Mouse (Mus musculus) limb, embryonic 15.5 days (tissue): ENCODE data around the gene Ythdf2. TPM values are rescaled to one million over a fixed set of nuclear protein-coding genes. Genes with fewer than 3 reads are reported as not detected.
"Not testable (repeated sequence)": the region's sequence is repeated elsewhere in the genome, so short reads cannot be mapped to it uniquely, and the experiment has no call there.

Experiments used
- ATAC-seq: fragments of 200-750 bp; cut with Nextera tagmentation; 2 replicates; pipeline ENCODE4 v1.8.0; 2017; ENCODE audit warnings: low read depth, moderate TSS enrichment; ENCODE audit not compliant: insufficient number of reproducible peaks, low FRiP score, low TSS enrichment
- H3K27ac ChIP-seq: fragments of 300-500 bp; sonication (generic); 2 replicates; pipeline ENCODE4 v1.5.1; 2015; ENCODE audit warnings: moderate library complexity, mild to moderate bottlenecking, inconsistent platforms
- H3K27me3 ChIP-seq: fragments of 300-500 bp; sonication (generic); 2 replicates; pipeline ENCODE4 v1.6.1; 2015; ENCODE audit warnings: inconsistent platforms
- H3K36me3 ChIP-seq: fragments of 300-500 bp; sonication (generic); 2 replicates; pipeline ENCODE4 v1.6.1; 2015; ENCODE audit warnings: inconsistent platforms
- H3K4me1 ChIP-seq: fragments of 300-500 bp; sonication (generic); 2 replicates; pipeline ENCODE4 v1.6.1; 2015; ENCODE audit warnings: inconsistent platforms
- H3K4me2 ChIP-seq: fragments of 300-500 bp; sonication (generic); 2 replicates; pipeline ENCODE4 v1.6.1; 2015; ENCODE audit warnings: mild to moderate bottlenecking, inconsistent platforms
- H3K4me3 ChIP-seq: fragments of 300-500 bp; sonication (generic); 2 replicates; pipeline ENCODE4 v1.5.1; 2015; ENCODE audit warnings: mild to moderate bottlenecking, inconsistent platforms
- H3K9ac ChIP-seq: fragments of 300-500 bp; sonication (generic); 2 replicates; pipeline ENCODE4 v1.6.1; 2015; ENCODE audit warnings: inconsistent platforms
- H3K9me3 ChIP-seq: fragments of 300-500 bp; sonication (generic); 2 replicates; pipeline ENCODE4 v1.6.1; 2016; ENCODE audit warnings: inconsistent platforms
- WGBS: fragments of 180-500 bp; shearing (Covaris S2); methylation state at CpG from one replicate; pipeline ENCODE4 v1.1.7; 2015; 5-methylcytosine and 5-hydroxymethylcytosine counted together
- polyA plus RNA-seq: library from polyadenylated mRNA; unstranded; fragments of >200 nt; fragmentation: Nextera tagmentation; extraction: Ambion mirVana; gene quantifications from 2 replicates; pipeline ENCODE4 v1.2.1, GENCODE M21; 2015

Ythdf2 gene
- polyA plus RNA-seq, 1 experiment from 2014 or later = 96.7 TPM

- Histone ChIP-seq H3K4me2 (no peak overlapping the region), H3K27me3 (no peaks in the 10 kb centered on the region)
Measured at GRCm38 (mm10) chr4:132240367-132240766, 28.3 kb upstream of the Ythdf2 start.

GRCm38 (mm10) chr4:132238356-132238755 lies 26.3 kb upstream of the Ythdf2 start:
- peaks cover 84% of the 10 kb centered on the region for H3K36me3 ChIP-seq
- no peak overlapping the region for H3K27ac ChIP-seq
- no peaks in the 10 kb centered on the region for H3K9me3 ChIP-seq
- H3K4me3 ChIP-seq = no peak overlapping the region
- H3K9ac ChIP-seq = no peak overlapping the region
- no peak for ATAC-seq
- no peaks in the 10 kb centered on the region for H3K4me1 ChIP-seq
- WGBS = 89% methylated on average over 4 of the region's 4 CpGs
- H3K27me3 ChIP-seq = no peaks in the 10 kb centered on the region
- H3K4me2 ChIP-seq = no peak overlapping the region

More at GRCm38 (mm10) chr4:132240367-132240766, 28.3 kb upstream of the Ythdf2 start:
- 95% methylated on average over 3 of the region's 3 CpGs for WGBS
- Histone ChIP-seq H3K36me3 (peaks cover 80% of the 10 kb centered on the region), H3K9me3 (no peaks in the 10 kb centered on the region), H3K4me1 (no peaks in the 10 kb centered on the region), H3K9ac (no peak overlapping the region), H3K27ac (no peak overlapping the region), H3K4me3 (no peak overlapping the region)
- ATAC-seq = no peak

GRCm38 (mm10) chr4:132234710-132235109 lies 22.6 kb upstream of the Ythdf2 start:
- H3K4me1 ChIP-seq = no peaks in the 10 kb centered on the region
- H3K9ac ChIP-seq = no peak overlapping the region
- no peak overlapping the region for H3K27ac ChIP-seq
- no peak overlapping the region for H3K4me2 ChIP-seq
- no peaks in the 10 kb centered on the region for H3K9me3 ChIP-seq
- 91% methylated on average over 8 of the region's 8 CpGs for WGBS
- no peak overlapping the region for H3K4me3 ChIP-seq
- ATAC-seq = no peak
- no peaks in the 10 kb centered on the region for H3K27me3 ChIP-seq
- peaks cover 86% of the 10 kb centered on the region for H3K36me3 ChIP-seq

GRCm38 (mm10) chr4:132230422-132230821 lies 18.3 kb upstream of the Ythdf2 start:
- Histone ChIP-seq H3K27me3 (no peaks in the 10 kb centered on the region), H3K27ac (no peak overlapping the region), H3K9ac (no peak overlapping the region), H3K36me3 (peaks cover 89% of the 10 kb centered on the region), H3K4me3 (no peak overlapping the region), H3K4me1 (no peaks in the 10 kb centered on the region), H3K9me3 (no peaks in the 10 kb centered on the region), H3K4me2 (no peak overlapping the region)
- no peak for ATAC-seq
- WGBS = 94% methylated on average over 5 of the region's 5 CpGs

- H3K4me2 ChIP-seq, H3K9ac ChIP-seq, H3K4me1 ChIP-seq, ATAC-seq, H3K9me3 ChIP-seq, H3K4me3 ChIP-seq, H3K27me3 ChIP-seq, H3K27ac ChIP-seq: not testable (repeated sequence)
- peaks cover 41% of the 10 kb centered on the region for H3K36me3 ChIP-seq
- 93% methylated on average over 5 of the region's 5 CpGs for WGBS
Measured at GRCm38 (mm10) chr4:132222001-132222400, 9.9 kb upstream of the Ythdf2 start.

- not testable (repeated sequence) for H3K27me3 ChIP-seq, H3K9ac ChIP-seq, H3K36me3 ChIP-seq, H3K4me3 ChIP-seq, H3K27ac ChIP-seq, H3K4me1 ChIP-seq, ATAC-seq, H3K4me2 ChIP-seq, H3K9me3 ChIP-seq
- WGBS = 69% methylated on average over 6 of the region's 6 CpGs
Measured at GRCm38 (mm10) chr4:132218439-132218838, 6.3 kb upstream of the Ythdf2 start.

GRCm38 (mm10) chr4:132217781-132218180 lies 5.7 kb upstream of the Ythdf2 start:
- Histone ChIP-seq H3K4me1 (no peaks in the 10 kb centered on the region), H3K27ac (no peak overlapping the region), H3K27me3 (no peaks in the 10 kb centered on the region), H3K4me2 (no peak overlapping the region), H3K9me3 (no peaks in the 10 kb centered on the region), H3K36me3 (peaks cover 3% of the 10 kb centered on the region; the same call in 1 of the 2 replicates), H3K9ac (no peak overlapping the region), H3K4me3 (no peak overlapping the region)
- 65% methylated on average over 2 of the region's 2 CpGs for WGBS
- no peak for ATAC-seq

- Histone ChIP-seq H3K9ac (no peak overlapping the region), H3K27me3 (no peaks in the 10 kb centered on the region), H3K36me3 (no peaks in the 10 kb centered on the region), H3K4me1 (0 out of 2 replicates have a peak, but pooled peaks cover 3% of the 10 kb centered on the region), H3K4me2 (no peak overlapping the region), H3K9me3 (no peaks in the 10 kb centered on the region), H3K4me3 (no peak overlapping the region), H3K27ac (no peak overlapping the region)
- 78% methylated on average over 1 of the region's 1 CpGs for WGBS
- no peak for ATAC-seq
Measured at GRCm38 (mm10) chr4:132216602-132217001, 4.5 kb upstream of the Ythdf2 start.

GRCm38 (mm10) chr4:132214847-132215246 lies 2.7 kb upstream of the Ythdf2 start:
- ATAC-seq = no peak
- no peak overlapping the region for H3K9ac ChIP-seq
- 68% methylated on average over 4 of the region's 4 CpGs for WGBS
- peaks cover 14% of the 10 kb centered on the region for H3K4me1 ChIP-seq
- H3K9me3 ChIP-seq = no peaks in the 10 kb centered on the region
- no peak overlapping the region for H3K4me3 ChIP-seq
- H3K27me3 ChIP-seq = no peaks in the 10 kb centered on the region
- no peak overlapping the region for H3K27ac ChIP-seq
- 0 out of 2 replicates have a peak, but pooled peaks cover 5% of the 10 kb centered on the region for H3K36me3 ChIP-seq
- H3K4me2 ChIP-seq = no peak overlapping the region

- Histone ChIP-seq H3K9ac (peak overlapping the region; percentile 99), H3K4me1 (peaks cover 16% of the 10 kb centered on the region), H3K4me2 (peak overlapping the region; percentile 67), H3K27ac (peak overlapping the region; percentile 95), H3K9me3 (no peaks in the 10 kb centered on the region), H3K27me3 (no peaks in the 10 kb centered on the region), H3K36me3 (peaks cover 22% of the 10 kb centered on the region), H3K4me3 (peak overlapping the region; percentile 98)
- ATAC-seq = peak; percentile 64; the same call in 1 of the 2 replicates
- WGBS = under 1% methylated on average over 80 of the region's 89 CpGs
Measured at GRCm38 (mm10) chr4:132211091-132211942, 786 bp downstream of the Ythdf2 start.

- Histone ChIP-seq H3K4me1 (peaks cover 16% of the 10 kb centered on the region), H3K9ac (peak overlapping the region; percentile 99), H3K36me3 (peaks cover 32% of the 10 kb centered on the region), H3K27ac (no peak overlapping the region), H3K9me3 (no peaks in the 10 kb centered on the region), H3K27me3 (no peaks in the 10 kb centered on the region), H3K4me2 (peak overlapping the region; percentile 67), H3K4me3 (peak overlapping the region; percentile 98)
- ATAC-seq = no peak
- WGBS = 31% methylated on average over 2 of the region's 2 CpGs
Measured at GRCm38 (mm10) chr4:132210325-132210724, 1.8 kb downstream of the Ythdf2 start.

GRCm38 (mm10) chr4:132209299-132209698 lies 2.8 kb downstream of the Ythdf2 start:
- Histone ChIP-seq H3K9ac (no peak overlapping the region), H3K9me3 (no peaks in the 10 kb centered on the region), H3K4me2 (no peak overlapping the region), H3K4me1 (peaks cover 16% of the 10 kb centered on the region), H3K27ac (no peak overlapping the region), H3K27me3 (no peaks in the 10 kb centered on the region), H3K36me3 (peaks cover 42% of the 10 kb centered on the region), H3K4me3 (no peak overlapping the region)
- WGBS = 75% methylated on average over 2 of the region's 2 CpGs
- no peak for ATAC-seq
